Mouse (Mus musculus) kidney, adult 2 months (tissue): Measurements from ENCODE around the gene Ica1. TPM values are rescaled to one million over a fixed set of nuclear protein-coding genes. Genes with fewer than 3 reads are reported as not detected.

Experiments used
- DNase-seq: peaks from one replicate; pipeline ENCODE4 v3.0.0; 2021
- H3K27ac ChIP-seq: fragments of 200-500 bp; 2 replicates; pipeline ENCODE4 v1.5.1; 2012; ENCODE audit warnings: low read depth, low read length, control low read depth, inconsistent platforms; ENCODE audit not compliant: insufficient read depth
- H3K27me3 ChIP-seq: fragments of 200-500 bp; replicated peaks from 2 replicates; pipeline ENCODE4 v1.6.1; 2012; ENCODE audit warnings: mild to moderate bottlenecking, moderate library complexity, low read length, inconsistent platforms; ENCODE audit not compliant: control insufficient read depth, insufficient read depth
- H3K36me3 ChIP-seq: fragments of 200-500 bp; 2 replicates; pipeline ENCODE4 v1.6.1; 2012; ENCODE audit warnings: mild to moderate bottlenecking, moderate library complexity, low read length, inconsistent platforms; ENCODE audit not compliant: control insufficient read depth, insufficient read depth
- H3K4me1 ChIP-seq: fragments of 200-500 bp; 2 replicates; pipeline ENCODE4 v1.6.1; 2011; ENCODE audit warnings: low read length; ENCODE audit not compliant: control insufficient read depth, insufficient read depth
- H3K4me3 ChIP-seq: fragments of 200-500 bp; 2 replicates; pipeline ENCODE4 v1.5.1; 2011; ENCODE audit warnings: mild to moderate bottlenecking, low read depth, low read length, control low read depth; ENCODE audit not compliant: insufficient read depth
- CTCF ChIP-seq: fragments of 200-500 bp; conservative IDR thresholded peaks from 2 replicates; pipeline ENCODE4 v1.5.1; 2011; ENCODE audit warnings: low read depth, mild to moderate bottlenecking, control low read depth, low read length, moderate library complexity, mixed read lengths; ENCODE audit not compliant: insufficient read depth, insufficient read length
- POLR2A ChIP-seq: fragments of 200-500 bp; IDR thresholded peaks from one replicate; pipeline ENCODE4 v1.6.1; 2011; ENCODE audit warnings: low read depth, low read length, control low read depth
- WGBS: fragments of 180-500 bp; shearing (Covaris S2); methylation state at CpG from one replicate; pipeline ENCODE4 v1.1.7; 2018; 5-methylcytosine and 5-hydroxymethylcytosine counted together
- polyA plus RNA-seq: library from polyadenylated mRNA; depleted of rRNA; stranded (reverse); fragments of >200 nt; gene quantifications from 2 replicates; pipeline ENCODE4 v1.2.3, GENCODE M21; 2012

The Ica1 gene
- polyA plus RNA-seq, 1 experiment: 6.1 TPM

DNA sequence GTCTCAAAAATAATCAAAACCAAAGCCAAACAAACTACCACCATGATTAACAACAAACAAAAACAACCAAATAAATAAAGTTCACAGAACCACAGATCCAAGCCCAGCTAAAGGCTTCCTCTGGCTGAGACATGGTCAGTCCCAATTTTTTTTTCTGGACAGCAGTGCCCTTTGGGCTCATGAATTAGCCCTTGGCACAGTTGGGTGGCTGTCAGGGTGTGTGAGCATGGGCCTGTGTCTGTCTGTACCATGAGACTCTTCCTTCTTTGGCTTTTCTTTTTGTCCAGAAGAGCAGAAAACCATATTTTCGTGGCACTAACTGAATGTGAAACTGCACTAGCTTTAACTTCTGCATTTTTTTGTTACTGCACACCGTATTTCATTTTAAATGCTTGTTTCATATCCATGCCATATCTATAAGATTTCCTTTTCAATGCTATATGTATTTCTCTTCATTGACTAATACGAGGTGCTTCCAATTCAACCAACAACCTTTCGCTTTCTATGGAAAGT, 34.0 kb downstream of the Ica1 start:
- no peaks in the 10 kb centered on the region for H3K27me3 ChIP-seq
- H3K36me3 ChIP-seq: no peaks in the 10 kb centered on the region
- 90% methylated on average over 4 of the region's 4 CpGs for WGBS
- DNase-seq: peak; percentile 16
- TF ChIP-seq POLR2A (no peak), CTCF (no peak)
- H3K27ac ChIP-seq: no peak overlapping the region
- no peak overlapping the region for H3K4me3 ChIP-seq
- no peaks in the 10 kb centered on the region for H3K4me1 ChIP-seq

- no peak overlapping the region for H3K27ac ChIP-seq
- WGBS: 67% methylated on average over 3 of the region's 3 CpGs
- H3K27me3 ChIP-seq: no peaks in the 10 kb centered on the region
- no peaks in the 10 kb centered on the region for H3K4me1 ChIP-seq
- TF ChIP-seq CTCF (no peak), POLR2A (no peak)
- H3K36me3 ChIP-seq: no peaks in the 10 kb centered on the region
- DNase-seq: no peak
- no peak overlapping the region for H3K4me3 ChIP-seq
Measured at GRCm38 (mm10) chr6:8742449-8742848, 35.8 kb downstream of the Ica1 start.

DNA sequence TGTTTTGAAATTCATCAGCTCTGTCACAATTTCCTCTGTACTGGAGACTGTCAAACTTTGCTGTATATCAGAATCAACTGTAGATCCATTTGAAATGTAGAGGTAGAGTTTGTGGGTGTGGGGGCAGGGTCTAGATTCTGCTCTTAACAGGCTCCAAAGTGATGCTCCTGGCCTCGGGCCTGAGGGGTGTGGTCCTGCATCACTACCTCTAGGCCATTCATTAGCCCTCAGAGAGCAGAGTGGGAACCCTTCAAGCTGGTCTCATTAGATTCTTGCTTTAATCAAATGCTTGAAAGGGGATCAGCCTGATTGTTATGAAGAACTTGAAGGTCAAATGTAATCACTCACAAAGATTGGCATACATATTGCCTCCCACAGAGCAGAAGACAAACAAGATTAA, 36.6 kb downstream of the Ica1 start:
- H3K36me3 ChIP-seq: no peaks in the 10 kb centered on the region
- 34% methylated on average over 1 of the region's 1 CpGs for WGBS
- no peak overlapping the region for H3K4me3 ChIP-seq
- no peak for DNase-seq
- no peaks in the 10 kb centered on the region for H3K27me3 ChIP-seq
- TF ChIP-seq POLR2A (no peak), CTCF (no peak)
- H3K27ac ChIP-seq: no peak overlapping the region
- no peaks in the 10 kb centered on the region for H3K4me1 ChIP-seq

GRCm38 (mm10) chr6:8740092-8740491, 38.2 kb downstream of the Ica1 start:
- H3K4me3 ChIP-seq: no peak overlapping the region
- no peak overlapping the region for H3K27ac ChIP-seq
- 43% methylated on average over 2 of the region's 2 CpGs for WGBS
- no peaks in the 10 kb centered on the region for H3K36me3 ChIP-seq
- no peaks in the 10 kb centered on the region for H3K27me3 ChIP-seq
- TF ChIP-seq CTCF (no peak), POLR2A (no peak)
- H3K4me1 ChIP-seq: no peaks in the 10 kb centered on the region
- DNase-seq: no peak

GRCm38 (mm10) chr6:8738396-8738795, 39.9 kb downstream of the Ica1 start:
- WGBS: 65% methylated on average over 4 of the region's 4 CpGs

DNA sequence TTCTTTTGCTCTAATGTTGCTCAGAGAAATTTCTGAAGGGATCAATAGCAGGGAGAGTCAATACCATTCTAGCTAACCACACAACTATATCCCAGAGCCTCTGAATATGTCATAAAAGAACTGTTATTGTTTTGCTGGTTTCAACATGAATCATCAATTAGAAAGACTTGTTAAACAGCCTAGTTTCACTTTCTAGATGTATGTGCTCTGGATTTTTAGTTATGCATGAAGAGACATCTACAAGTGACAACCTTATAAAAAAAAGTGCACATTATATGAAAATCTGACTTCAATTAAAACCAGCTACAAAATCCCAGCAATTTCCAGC, 41.8 kb downstream of the Ica1 start:
- Histone ChIP-seq H3K36me3 (no peaks in the 10 kb centered on the region), H3K4me1 (no peaks in the 10 kb centered on the region), H3K27ac (no peak overlapping the region), H3K27me3 (no peaks in the 10 kb centered on the region), H3K4me3 (no peak overlapping the region)
- TF ChIP-seq CTCF: no peak
- TF ChIP-seq POLR2A: no peak
- DNase-seq: no peak

More at GRCm38 (mm10) chr6:8738396-8738795, 39.9 kb downstream of the Ica1 start:
- no peak for DNase-seq
- no peaks in the 10 kb centered on the region for H3K36me3 ChIP-seq
- no peak overlapping the region for H3K27ac ChIP-seq
- no peak overlapping the region for H3K4me3 ChIP-seq
- no peaks in the 10 kb centered on the region for H3K27me3 ChIP-seq
- H3K4me1 ChIP-seq: no peaks in the 10 kb centered on the region
- TF ChIP-seq CTCF: no peak; the same call in 1 of the 2 replicates
- TF ChIP-seq POLR2A: no peak

DNA sequence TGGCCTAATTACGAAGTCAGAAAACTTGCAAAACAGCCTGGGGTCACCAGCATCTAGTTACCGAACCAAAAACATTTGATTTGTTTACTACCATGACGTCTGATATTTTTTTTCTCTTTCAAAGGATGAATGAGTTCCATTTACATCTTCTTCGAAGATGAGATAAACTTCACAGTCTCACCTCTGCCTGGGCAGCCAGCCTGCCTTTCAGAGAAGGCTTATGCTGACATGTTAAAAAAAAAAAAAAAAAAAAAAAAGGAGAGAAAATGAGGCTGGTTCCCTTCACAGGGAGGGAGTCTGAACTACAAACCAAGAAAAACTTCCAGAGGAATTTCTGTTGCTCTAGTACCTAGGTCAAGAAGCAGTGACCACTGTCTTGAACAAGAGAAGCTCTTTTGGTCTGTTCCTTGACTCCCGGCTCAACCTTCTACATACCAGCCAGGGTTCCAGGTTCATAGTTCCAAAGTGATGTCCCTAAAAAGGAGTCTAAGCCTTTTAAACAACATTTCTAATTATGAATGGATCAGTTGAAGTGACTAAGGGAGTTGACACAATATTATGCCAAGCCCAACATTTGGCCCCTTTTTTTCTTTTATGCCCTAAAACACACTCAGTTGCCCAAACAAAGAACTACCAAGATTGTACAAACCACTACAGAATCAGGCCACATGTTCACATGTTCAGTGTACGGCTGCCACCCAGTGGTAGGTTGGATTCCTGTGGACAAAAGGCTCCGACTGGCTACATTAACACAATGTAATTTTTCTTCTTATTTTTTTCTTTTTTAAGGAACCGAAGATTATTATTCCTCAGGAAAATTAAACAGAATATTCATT, 42.4 kb downstream of the Ica1 start:
- no peak overlapping the region for H3K4me3 ChIP-seq
- H3K4me1 ChIP-seq: no peaks in the 10 kb centered on the region
- 47% methylated on average over 8 of the region's 8 CpGs for WGBS
- H3K27ac ChIP-seq: no peak overlapping the region
- H3K36me3 ChIP-seq: no peaks in the 10 kb centered on the region
- TF ChIP-seq POLR2A: no peak
- peak; percentile 76 for TF ChIP-seq CTCF
- no peaks in the 10 kb centered on the region for H3K27me3 ChIP-seq
- peak; percentile 71 for DNase-seq
